Comparison of ENCODE assay signal across 8 mouse cellular contexts in the genomic region with DNA sequence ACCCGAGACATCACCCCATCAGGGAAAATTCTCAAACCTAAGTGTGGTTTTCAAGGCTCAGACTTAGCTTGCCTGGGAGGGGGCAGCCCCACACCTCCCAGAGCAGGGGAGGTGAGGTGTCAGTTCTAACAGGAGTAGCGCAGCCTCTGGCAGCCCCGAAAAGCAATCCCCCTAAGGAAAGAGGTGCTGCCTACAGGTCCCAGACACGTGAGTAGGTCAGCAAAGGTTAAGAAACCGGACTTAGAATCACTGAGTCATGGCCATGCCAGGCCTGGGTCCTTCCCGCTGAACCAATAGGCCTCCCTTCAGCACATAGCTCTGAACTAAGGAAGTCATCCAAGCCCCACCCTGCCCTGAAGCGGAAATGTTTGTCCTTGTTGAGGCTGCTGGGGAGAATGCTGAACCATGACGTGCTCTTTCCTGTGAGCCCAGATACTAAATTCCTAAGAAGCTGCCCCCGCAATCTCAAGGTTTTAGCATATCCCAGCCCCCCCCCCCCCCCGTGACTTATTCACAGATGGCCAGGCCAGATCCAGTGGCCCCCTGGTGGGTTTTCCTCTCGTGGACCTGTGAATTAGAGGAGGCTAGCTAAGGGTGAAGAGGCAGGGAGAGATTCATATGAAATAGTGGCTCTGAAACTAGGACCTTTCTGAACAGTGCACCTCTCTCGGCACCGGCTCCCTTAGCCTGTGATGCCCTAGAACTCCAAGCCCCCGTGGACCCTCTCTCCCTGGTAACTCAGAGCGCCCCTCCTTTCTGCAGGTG. TPM values are rescaled to one million over a fixed set of nuclear protein-coding genes. Genes with fewer than 3 reads are reported as not detected.
DNase-seq lines count a peak whose midpoint lies in the region; ATAC-seq and TF ChIP-seq lines count a peak whose summit lies in the region.

No protein-coding gene starts in this region.

- TF ChIP-seq CTCF in stomach, postnatal 0 days (IDR thresholded peaks at IDR 0.05; ENCODE audit: low read depth): no peak; the same call in 1 of the 2 replicates

- H3K27me3 ChIP-seq in forebrain, embryonic 10.5 days (ENCODE audit: poor library complexity, severe bottlenecking): peaks cover 34% of the 10 kb centered on the region
- no peaks in the 10 kb centered on the region for H3K27me3 ChIP-seq in stomach, postnatal 0 days (ENCODE audit: control insufficient read depth, insufficient read depth, low read length)

- TF ChIP-seq EP300 in stomach, postnatal 0 days (optimal IDR thresholded peaks at IDR 0.05): no peak

- peak; percentile 39 for DNase-seq in cerebellum, adult 9-10 months
- no peak for DNase-seq in cerebellum, adult 8-10 months
- DNase-seq in NIH3T3 (ENCODE audit: low read depth): peak; percentile 97
- DNase-seq in forebrain, embryonic 10.5 days (ENCODE audit: extremely low spot score, low spot score): no peak
- DNase-seq in heart, postnatal 14 days: peak; percentile 77 to 79
- DNase-seq in kidney, postnatal 4 days: peak; percentile 77 to 87
- peak; percentile 86 for DNase-seq in stomach, postnatal 0 days (ENCODE audit: low spot score)

- peak; percentile 64 for ATAC-seq in megakaryocyte progenitor cell, adult 5-6 weeks (replicated peaks; ENCODE audit: poor library complexity)
- peak; percentile 90 for ATAC-seq in stomach, postnatal 0 days (ENCODE audit: low FRiP score, low TSS enrichment)

- peaks cover 56% of the 10 kb centered on the region for H3K4me1 ChIP-seq in forebrain, embryonic 10.5 days
- peaks cover 15% of the 10 kb centered on the region for H3K4me1 ChIP-seq in stomach, postnatal 0 days (replicated peaks; ENCODE audit: control insufficient read depth, insufficient read depth)

- no peaks in the 10 kb centered on the region for H3K9me3 ChIP-seq in forebrain, embryonic 10.5 days
- no peaks in the 10 kb centered on the region for H3K9me3 ChIP-seq in stomach, postnatal 0 days (ENCODE audit: control insufficient read depth, low read length)

- peak overlapping the region; percentile 10; the same call in 1 of the 2 replicates for H3K4me3 ChIP-seq in forebrain, embryonic 10.5 days
- H3K4me3 ChIP-seq in stomach, postnatal 0 days (ENCODE audit: low read depth, low read length): no peak overlapping the region

- intact Hi-C loops in heart, postnatal 14 days (cut with DNase I): loop anchor here (10.0 kb wide), 1 partner anchor 411 kb away; no protein-coding TSS in a partner anchor

- H3K36me3 ChIP-seq in forebrain, embryonic 10.5 days (replicated peaks): peaks cover 29% of the 10 kb centered on the region
- H3K36me3 ChIP-seq in stomach, postnatal 0 days (ENCODE audit: control insufficient read depth, insufficient read depth, low read length): peaks cover 9% of the 10 kb centered on the region; the same call in 1 of the 2 replicates

- peak overlapping the region; percentile 24 for H3K4me2 ChIP-seq in stomach, postnatal 0 days (replicated peaks; ENCODE audit: low read depth)

- H3K9ac ChIP-seq in stomach, postnatal 0 days (ENCODE audit: low read length): peak overlapping the region; percentile 58

- WGBS in forebrain, embryonic 10.5 days: 51% methylated on average over 15 of the region's 15 CpGs
- 29% methylated on average over 15 of the region's 15 CpGs for WGBS in stomach, postnatal 0 days

- H3K27ac ChIP-seq in forebrain, embryonic 10.5 days: peak overlapping the region; percentile 84
- peak overlapping the region; percentile 97 for H3K27ac ChIP-seq in stomach, postnatal 0 days (replicated peaks)

RNA-seq across cellular contexts. Expression of a gene that starts 0.5 kb away (rescaled TPM):
- polyA plus RNA-seq in forebrain, embryonic 10.5 days (2016; fragmentation: Nextera tagmentation; extraction: Ambion mirVana): not detected in 2 replicates
- not detected for total RNA-seq in heart, postnatal 14 days (2021)
- not detected in 2 replicates for total RNA-seq in megakaryocyte progenitor cell, adult 5-6 weeks (2015)
- total RNA-seq in megakaryocyte progenitor cell, adult 5-6 weeks (2017): not detected in 2 replicates
- polyA plus RNA-seq in stomach, postnatal 0 days (2015; fragmentation: Nextera tagmentation; extraction: Ambion mirVana): 0.58 and 0.62 TPM in 2 replicates

RNA-seq across cellular contexts. Expression of a gene that starts 0.6 kb away (rescaled TPM):
- 4.9 and 5.3 TPM in 2 replicates for polyA plus RNA-seq in forebrain, embryonic 10.5 days (2016; fragmentation: Nextera tagmentation; extraction: Ambion mirVana)
- 1 to 10 TPM; 3.3 to 5.5 TPM for total RNA-seq in heart, postnatal 14 days (2021)
- 9.1 and 10.2 TPM in 2 replicates for total RNA-seq in megakaryocyte progenitor cell, adult 5-6 weeks (2015)
- 6.4 and 8.9 TPM in 2 replicates for total RNA-seq in megakaryocyte progenitor cell, adult 5-6 weeks (2017)
- polyA plus RNA-seq in stomach, postnatal 0 days (2015; fragmentation: Nextera tagmentation; extraction: Ambion mirVana): 5.7 and 5.9 TPM in 2 replicates

RNA-seq across cellular contexts. Expression of a gene that starts 7.7 kb away (rescaled TPM):
- polyA plus RNA-seq in forebrain, embryonic 10.5 days (2016; fragmentation: Nextera tagmentation; extraction: Ambion mirVana): 12.8 and 14.0 TPM in 2 replicates
- total RNA-seq in heart, postnatal 14 days (2021): 1 to 10 TPM; 1.8 to 3.1 TPM
- total RNA-seq in megakaryocyte progenitor cell, adult 5-6 weeks (2015): 1.4 and 2.0 TPM in 2 replicates
- total RNA-seq in megakaryocyte progenitor cell, adult 5-6 weeks (2017): 1.1 and 4.1 TPM in 2 replicates
- 18.1 and 18.7 TPM in 2 replicates for polyA plus RNA-seq in stomach, postnatal 0 days (2015; fragmentation: Nextera tagmentation; extraction: Ambion mirVana)

RNA-seq across cellular contexts. Expression of a gene that starts 30.0 kb away (rescaled TPM):
- 878 and 901 TPM in 2 replicates for polyA plus RNA-seq in forebrain, embryonic 10.5 days (2016; fragmentation: Nextera tagmentation; extraction: Ambion mirVana)
- total RNA-seq in heart, postnatal 14 days (2021): 100 to 1,000 TPM; 590 to 604 TPM
- 4,838 and 5,186 TPM in 2 replicates for total RNA-seq in megakaryocyte progenitor cell, adult 5-6 weeks (2015)
- total RNA-seq in megakaryocyte progenitor cell, adult 5-6 weeks (2017): 1,989 and 2,131 TPM in 2 replicates
- polyA plus RNA-seq in stomach, postnatal 0 days (2015; fragmentation: Nextera tagmentation; extraction: Ambion mirVana): 752 and 809 TPM in 2 replicates

RNA-seq across cellular contexts. Expression of a gene that starts 30.2 kb away (rescaled TPM):
- polyA plus RNA-seq in forebrain, embryonic 10.5 days (2016; fragmentation: Nextera tagmentation; extraction: Ambion mirVana): 7.3 TPM in 2 replicates
- 1 to 10 TPM; 1.5 to 1.7 TPM for total RNA-seq in heart, postnatal 14 days (2021)
- total RNA-seq in megakaryocyte progenitor cell, adult 5-6 weeks (2015): 0.30 and 1.3 TPM in 2 replicates
- 0.08 and 0.57 TPM in 2 replicates for total RNA-seq in megakaryocyte progenitor cell, adult 5-6 weeks (2017)
- 1.3 and 1.5 TPM in 2 replicates for polyA plus RNA-seq in stomach, postnatal 0 days (2015; fragmentation: Nextera tagmentation; extraction: Ambion mirVana)

Comparison
In these comparisons a context has a peak if more than half of its experiments do, and no peak if none do; other contexts are left out.
1. DNase-seq: peak in cerebellum, adult 9-10 months (single experiment), NIH3T3 (single experiment), heart, postnatal 14 days (2 of 2), kidney, postnatal 4 days (2 of 2) and stomach, postnatal 0 days (single experiment); none in cerebellum, adult 8-10 months (single experiment) and forebrain, embryonic 10.5 days (single experiment).